Mouse (Mus musculus) cortical plate, adult 2 months (tissue): ENCODE measurements around the gene Tufm.

Source experiments
- CTCF ChIP-seq: fragments of 200-500 bp; IDR thresholded peaks from 2 replicates; pipeline ENCODE4 v1.5.1; 2011; ENCODE audit warnings: mild to moderate bottlenecking, control low read depth, low read length; ENCODE audit not compliant: insufficient read depth; ENCODE audit errors: extremely low read depth
- POLR2A ChIP-seq: fragments of 200-500 bp; IDR thresholded peaks from 2 replicates; pipeline ENCODE4 v1.6.1; 2011; ENCODE audit warnings: mild to moderate bottlenecking, low read length, control low read depth; ENCODE audit not compliant: insufficient read depth; ENCODE audit errors: extremely low read depth

DNA sequence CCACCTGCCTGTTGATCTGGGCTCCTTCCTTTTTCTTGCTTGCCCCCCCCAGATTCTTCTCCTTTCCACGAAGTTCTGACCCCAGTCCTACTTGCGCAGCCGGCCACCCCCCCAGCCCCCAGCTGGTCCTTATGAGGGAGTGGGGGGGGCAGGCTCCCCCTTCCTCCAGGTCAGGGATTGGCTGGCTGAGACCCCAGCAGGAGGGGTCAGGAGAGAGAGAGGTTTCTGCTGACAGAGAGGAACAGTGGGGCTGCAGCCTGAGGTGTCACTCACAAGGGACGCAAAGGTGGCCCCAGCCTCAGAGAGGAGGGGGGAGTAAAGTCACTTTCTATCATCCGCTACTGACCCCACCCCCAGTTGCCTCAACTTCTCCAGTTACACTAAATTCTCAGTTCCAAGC, 24.2 kb upstream of the Tufm start, which contains the start of gene Atp2a1:
- no peak for TF ChIP-seq POLR2A
- no peak for TF ChIP-seq CTCF
